Mouse (Mus musculus) liver, embryonic 14.5 days (tissue): ENCODE measurements around the gene Krt12. TPM values are rescaled to one million over a fixed set of nuclear protein-coding genes. Genes with fewer than 3 reads are reported as not detected.

Experiments
- ATAC-seq: fragments of 200-750 bp; cut with Nextera tagmentation; 2 replicates; pipeline ENCODE4 v1.8.0; 2017; ENCODE audit warnings: moderate number of reproducible peaks, mild to moderate bottlenecking, moderate library complexity; ENCODE audit not compliant: insufficient read depth
- DNase-seq, 3 experiments: peaks; one replicate each; pipeline ENCODE4 v3.0.0-alpha.2; 2012 to 2013; ENCODE audit warnings: low read depth in 3 of 3, low spot score in 3 of 3
- H3K27ac ChIP-seq: fragments of 300-500 bp; sonication (generic); 2 replicates; pipeline ENCODE4 v1.5.1; 2014; ENCODE audit warnings: moderate library complexity, mild to moderate bottlenecking, control low read depth, inconsistent platforms
- H3K27me3 ChIP-seq: fragments of 300-500 bp; sonication (generic); 2 replicates; pipeline ENCODE4 v1.6.1; 2014; ENCODE audit warnings: mild to moderate bottlenecking, low read length, moderate library complexity; ENCODE audit not compliant: control insufficient read depth, insufficient read depth
- H3K36me3 ChIP-seq: fragments of 300-500 bp; sonication (generic); replicated peaks from 2 replicates; pipeline ENCODE4 v1.6.1; 2014; ENCODE audit warnings: low read depth; ENCODE audit not compliant: control insufficient read depth, insufficient read depth
- H3K4me1 ChIP-seq, 2 experiments: fragments of 200-500 bp in 1 of 2; fragments of 300-500 bp in 1 of 2; sonication (generic) in 1 of 2; replicated peaks; 2 replicates each; pipeline ENCODE4 v1.6.1; 2012 to 2014; ENCODE audit warnings: antibody characterized with exemption in 1 of 2, inconsistent platforms in 1 of 2, low read length in 1 of 2; ENCODE audit not compliant: control insufficient read depth in 2 of 2, insufficient read depth in 2 of 2
- H3K4me2 ChIP-seq: fragments of 300-500 bp; sonication (generic); 2 replicates; pipeline ENCODE4 v1.6.1; 2014; ENCODE audit warnings: low read depth, mild to moderate bottlenecking, control low read depth, moderate library complexity
- H3K4me3 ChIP-seq, 2 experiments: fragments of 200-500 bp in 1 of 2; fragments of 300-500 bp in 1 of 2; sonication (generic) in 1 of 2; 2 replicates each; pipeline ENCODE4 v1.5.1; 2012 to 2014; ENCODE audit warnings: low read depth in 2 of 2, low read length in 2 of 2, mild to moderate bottlenecking in 2 of 2, control low read depth in 1 of 2, inconsistent platforms in 1 of 2, moderate library complexity in 1 of 2; ENCODE audit not compliant: insufficient read depth in 1 of 2
- H3K9ac ChIP-seq: fragments of 300-500 bp; sonication (generic); replicated peaks from 2 replicates; pipeline ENCODE4 v1.6.1; 2014; ENCODE audit warnings: mild to moderate bottlenecking, control low read depth, moderate library complexity
- H3K9me3 ChIP-seq: fragments of 300-500 bp; sonication (generic); 2 replicates; pipeline ENCODE4 v1.6.1; 2016; ENCODE audit warnings: low read length, mixed read lengths; ENCODE audit not compliant: control insufficient read depth
- CTCF ChIP-seq: IDR thresholded peaks from 2 replicates; pipeline ENCODE4 v1.5.1; 2016; ENCODE audit warnings: antibody characterized with exemption, low read depth, control low read depth
- EP300 ChIP-seq: IDR thresholded peaks from 2 replicates; pipeline ENCODE4 v1.6.1; 2016; ENCODE audit warnings: antibody characterized with exemption, low read depth
- WGBS: fragments of 180-500 bp; shearing (Covaris S2); extraction: QIAGEN DNeasy Blood & Tissue Kit; methylation state at CpG from one replicate; pipeline ENCODE4 v1.1.7; 2014; ENCODE audit not compliant: insufficient replicate concordance; 5-methylcytosine and 5-hydroxymethylcytosine counted together
- polyA plus RNA-seq, 2 experiments: library from polyadenylated mRNA; depleted of rRNA in 1 of 2; stranded (reverse) in 1 of 2; unstranded in 1 of 2; fragments of >200 nt; fragmentation: Nextera tagmentation in 1 of 2; extraction: Ambion mirVana in 1 of 2; gene quantifications; 2 replicates each; pipeline versions ENCODE4 v1.2.1 to v1.2.3; 2012 to 2014

The Krt12 gene
- polyA plus RNA-seq, 2 experiments = not detected

GRCm38 (mm10) chr11:99396661-99397060, 25.4 kb downstream of the Krt12 start:
- Histone ChIP-seq H3K9ac (no peak overlapping the region), H3K4me3 (no peak overlapping the region), H3K9me3 (no peaks in the 10 kb centered on the region), H3K36me3 (no peaks in the 10 kb centered on the region), H3K4me1 (no peaks in the 10 kb centered on the region), H3K27ac (no peak overlapping the region), H3K27me3 (no peaks in the 10 kb centered on the region), H3K4me2 (no peak overlapping the region)
- no peak for TF ChIP-seq CTCF
- no peak for TF ChIP-seq EP300
- DNase-seq = no peak
- 66% methylated on average over 2 of the region's 2 CpGs for WGBS
- no peak for ATAC-seq

- DNase-seq = no peak
- H3K4me2 ChIP-seq = no peak overlapping the region
- 36% methylated on average over 3 of the region's 3 CpGs for WGBS
Measured at GRCm38 (mm10) chr11:99396034-99396433, 26.0 kb downstream of the Krt12 start.

DNA sequence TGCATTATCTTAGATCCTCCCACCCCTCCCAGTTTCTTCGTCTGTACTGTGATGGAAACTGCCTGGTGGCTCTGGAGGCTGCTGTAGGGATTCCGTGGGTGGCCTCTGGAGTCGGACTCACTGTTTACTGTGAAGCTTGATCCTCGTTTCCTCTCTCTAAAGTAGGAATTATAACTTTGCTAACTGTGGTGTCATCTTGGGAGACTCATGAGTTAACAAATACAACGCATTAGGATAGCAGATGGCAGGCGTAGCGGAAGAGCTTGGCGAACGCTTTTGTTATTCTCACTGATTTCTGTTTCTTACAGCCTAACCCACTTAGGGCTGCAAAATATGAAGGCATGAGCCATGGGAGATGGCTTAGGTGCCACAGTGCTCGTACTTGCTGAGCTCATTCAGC, 29.6 kb downstream of the Krt12 start:
- Histone ChIP-seq H3K4me2 (no peak overlapping the region), H3K27me3 (no peaks in the 10 kb centered on the region), H3K36me3 (no peaks in the 10 kb centered on the region), H3K9me3 (no peaks in the 10 kb centered on the region), H3K4me3 (no peak overlapping the region), H3K9ac (no peak overlapping the region), H3K4me1 (no peaks in the 10 kb centered on the region), H3K27ac (no peak overlapping the region)
- no peak for ATAC-seq
- 63% methylated on average over 10 of the region's 10 CpGs for WGBS
- DNase-seq = no peak
- TF ChIP-seq EP300 (no peak), CTCF (no peak)

More at GRCm38 (mm10) chr11:99396034-99396433, 26.0 kb downstream of the Krt12 start:
- no peaks in the 10 kb centered on the region for H3K4me1 ChIP-seq
- H3K9ac ChIP-seq = no peak overlapping the region
- no peaks in the 10 kb centered on the region for H3K36me3 ChIP-seq
- ATAC-seq = no peak
- TF ChIP-seq CTCF (no peak), EP300 (no peak)
- H3K27ac ChIP-seq = no peak overlapping the region
- H3K27me3 ChIP-seq = no peaks in the 10 kb centered on the region
- no peaks in the 10 kb centered on the region for H3K9me3 ChIP-seq
- H3K4me3 ChIP-seq = no peak overlapping the region

- H3K27me3 ChIP-seq = no peaks in the 10 kb centered on the region
- H3K4me1 ChIP-seq = no peaks in the 10 kb centered on the region; a peak in 1 of 4 replicates
- no peaks in the 10 kb centered on the region for H3K36me3 ChIP-seq
- H3K9me3 ChIP-seq = no peaks in the 10 kb centered on the region
- TF ChIP-seq EP300 = no peak
- no peak for TF ChIP-seq CTCF
- DNase-seq (no peak), ATAC-seq (no peak)
- no peak overlapping the region for H3K4me2 ChIP-seq
- 61% methylated on average over 6 of the region's 6 CpGs for WGBS
- H3K27ac ChIP-seq = no peak overlapping the region
- H3K4me3 ChIP-seq = no peak overlapping the region
- no peak overlapping the region for H3K9ac ChIP-seq
Measured at GRCm38 (mm10) chr11:99391375-99391774, 30.7 kb downstream of the Krt12 start.

DNA sequence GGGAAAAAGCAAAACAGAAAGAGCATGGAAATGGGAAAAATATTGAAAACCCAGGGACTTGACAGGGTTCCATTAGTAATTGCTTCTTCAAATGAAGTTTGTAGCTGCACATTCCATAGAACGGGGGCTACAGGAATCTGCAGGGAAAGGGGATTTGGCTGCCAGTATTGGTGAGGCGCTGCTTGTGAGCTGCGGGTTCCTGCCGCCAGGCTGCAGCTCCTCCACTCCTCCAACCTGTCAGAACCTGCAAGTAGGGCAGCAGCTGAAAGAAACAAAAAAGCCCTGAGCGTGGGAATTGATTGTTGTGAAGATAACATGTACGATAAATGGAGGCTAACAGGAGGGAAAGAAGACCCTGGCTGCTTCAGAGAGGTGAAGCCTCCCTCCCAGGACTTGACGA, 31.2 kb downstream of the Krt12 start:
- WGBS = 55% methylated on average over 7 of the region's 7 CpGs
- DNase-seq = no peak

More for the DNA sequence above, 31.2 kb downstream of the Krt12 start:
- no peak for ATAC-seq
- no peak overlapping the region for H3K27ac ChIP-seq
- no peak overlapping the region for H3K4me3 ChIP-seq
- H3K4me2 ChIP-seq = no peak overlapping the region
- H3K4me1 ChIP-seq = no peaks in the 10 kb centered on the region; a peak in 1 of 4 replicates
- no peak overlapping the region for H3K9ac ChIP-seq
- H3K9me3 ChIP-seq = no peaks in the 10 kb centered on the region
- no peaks in the 10 kb centered on the region for H3K27me3 ChIP-seq
- no peak for TF ChIP-seq CTCF
- no peaks in the 10 kb centered on the region for H3K36me3 ChIP-seq
